Mouse (Mus musculus): Measurements from ENCODE around the gene March9.

- TF ChIP-seq CTCF (conservative IDR thresholded peaks at IDR 0.05; ENCODE audit: insufficient read depth, insufficient read length, low read depth, low read length) (no peak), POLR2A (IDR thresholded peaks at IDR 0.05; ENCODE audit: low read depth, low read length) (no peak)
Observed at GRCm38 (mm10) chr10:127068360-127069038, 8.5 kb upstream of the March9 start.
